Mouse (Mus musculus) lung, embryonic 14.5 days (tissue): Measurements from ENCODE around the gene Ly75. TPM values are rescaled to one million over a fixed set of nuclear protein-coding genes. Genes with fewer than 3 reads are reported as not detected.
A peak's percentile ranks its signal among the peaks of the same experiment; 100 is the strongest.

ENCODE experiments used
- ATAC-seq: fragments of 200-750 bp; cut with Nextera tagmentation; 2 replicates; pipeline ENCODE4 v1.8.0; 2017; ENCODE audit warnings: mild to moderate bottlenecking, moderate TSS enrichment, moderate library complexity; ENCODE audit not compliant: insufficient read depth
- DNase-seq: peaks from one replicate; pipeline ENCODE4 v3.0.0-alpha.2; 2015
- H3K27ac ChIP-seq: fragments of 300-500 bp; sonication (generic); 2 replicates; pipeline ENCODE4 v1.5.1; 2014; ENCODE audit warnings: low read depth, mild to moderate bottlenecking, moderate library complexity
- H3K27me3 ChIP-seq: fragments of 300-500 bp; sonication (generic); 2 replicates; pipeline ENCODE4 v1.6.1; 2014; ENCODE audit warnings: low read length, control low read depth; ENCODE audit not compliant: insufficient read depth
- H3K36me3 ChIP-seq: fragments of 300-500 bp; sonication (generic); 2 replicates; pipeline ENCODE4 v1.6.1; 2014; ENCODE audit warnings: control low read depth; ENCODE audit not compliant: insufficient read depth
- H3K4me1 ChIP-seq: fragments of 300-500 bp; sonication (generic); 2 replicates; pipeline ENCODE4 v1.6.1; 2014; ENCODE audit warnings: antibody characterized with exemption, control low read depth; ENCODE audit not compliant: insufficient read depth
- H3K4me2 ChIP-seq: fragments of 300-500 bp; sonication (generic); 2 replicates; pipeline ENCODE4 v1.6.1; 2014; ENCODE audit warnings: mild to moderate bottlenecking
- H3K4me3 ChIP-seq: fragments of 300-500 bp; sonication (generic); 2 replicates; pipeline ENCODE4 v1.5.1; 2014; ENCODE audit warnings: low read depth, low read length
- H3K9ac ChIP-seq: fragments of 300-500 bp; sonication (generic); 2 replicates; pipeline ENCODE4 v1.6.1; 2014
- H3K9me3 ChIP-seq: fragments of 300-500 bp; sonication (generic); 2 replicates; pipeline ENCODE4 v1.6.1; 2016; ENCODE audit warnings: low read depth, low read length, control low read depth
- CTCF ChIP-seq: IDR thresholded peaks from 2 replicates; pipeline ENCODE4 v1.5.1; 2016; ENCODE audit warnings: antibody characterized with exemption, low read depth
- WGBS: fragments of 180-500 bp; shearing (Covaris S2); extraction: QIAGEN DNeasy Blood & Tissue Kit; methylation state at CpG from one replicate; pipeline ENCODE4 v1.1.7; 2014; 5-methylcytosine and 5-hydroxymethylcytosine counted together
- polyA plus RNA-seq: library from polyadenylated mRNA; unstranded; fragments of >200 nt; fragmentation: Nextera tagmentation; extraction: Ambion mirVana; gene quantifications from 2 replicates; pipeline ENCODE4 v1.2.1, GENCODE M21; 2014

The Ly75 gene
- polyA plus RNA-seq: 3.4 and 3.8 TPM in 2 replicates

DNA sequence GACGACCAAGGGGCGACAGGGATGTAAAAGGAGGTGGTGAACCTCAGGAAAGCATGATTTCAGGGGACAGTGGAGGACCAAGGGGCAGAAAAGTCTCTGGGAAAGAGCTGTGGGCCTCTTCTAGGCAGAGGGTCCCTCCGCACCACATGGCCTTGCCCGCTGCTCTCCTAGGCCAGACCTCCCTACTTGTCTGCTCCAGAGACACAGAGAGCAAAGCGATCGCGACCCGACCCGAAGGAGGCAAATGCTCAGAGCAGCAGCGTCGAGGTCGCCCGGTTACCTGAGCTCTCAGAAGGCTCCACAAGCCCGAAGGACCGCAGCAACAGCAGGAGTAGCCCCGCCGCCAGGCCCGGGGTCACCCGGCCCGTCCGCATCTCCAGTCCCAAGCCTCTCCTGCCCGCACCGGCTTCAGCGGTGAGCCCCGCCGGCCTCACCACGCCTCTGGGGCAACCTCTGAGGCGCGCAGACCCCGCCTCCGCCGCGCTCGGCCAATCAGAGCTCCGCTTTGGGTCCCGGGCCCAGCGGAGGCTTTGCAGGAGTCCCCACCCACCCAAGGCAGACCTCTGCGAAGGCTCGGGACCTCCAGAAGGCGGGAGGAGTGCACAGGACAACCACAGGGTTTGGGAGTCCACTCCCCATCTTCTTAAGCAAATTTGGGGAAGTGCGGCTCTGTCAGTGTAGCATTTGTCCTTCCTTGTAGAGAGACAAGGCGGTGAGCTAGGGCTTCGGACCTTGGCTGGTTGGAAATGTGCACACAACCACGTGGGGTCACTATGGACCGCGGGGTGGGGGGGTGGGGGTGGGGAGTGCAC, at the start of gene Ly75:
Gene Ly75, minus strand, starts transcription at position 446 of the 812 bp plus-strand sequence.
- WGBS: under 1% methylated on average over 46 of the region's 46 CpGs
- Histone ChIP-seq H3K9ac (peak within 1 kb of the TSS; percentile 58), H3K4me2 (peak within 1 kb of the TSS; percentile 81), H3K36me3 (no peaks in the 10 kb centered on the region), H3K9me3 (no peaks in the 10 kb centered on the region), H3K27ac (no peak within 1 kb of the TSS), H3K4me3 (peak within 1 kb of the TSS; percentile 58), H3K4me1 (peaks cover 6% of the 10 kb centered on the region; the same call in 1 of the 2 replicates), H3K27me3 (no peaks in the 10 kb centered on the region)
- DNase-seq: peak; percentile 95
- no peak for TF ChIP-seq CTCF
- peak; percentile 100 for ATAC-seq

- Histone ChIP-seq H3K36me3 (no peaks in the 10 kb centered on the region), H3K9ac (no peak overlapping the region), H3K9me3 (no peaks in the 10 kb centered on the region), H3K27ac (no peak overlapping the region), H3K4me3 (no peak overlapping the region), H3K4me1 (no peaks in the 10 kb centered on the region), H3K4me2 (no peak overlapping the region), H3K27me3 (no peaks in the 10 kb centered on the region)
- WGBS: 72% methylated on average over 8 of the region's 8 CpGs
- ATAC-seq (no peak), DNase-seq (no peak)
- no peak for TF ChIP-seq CTCF
Observed at GRCm38 (mm10) chr2:60430315-60431021, 47.4 kb upstream of the Ly75 start.

DNA sequence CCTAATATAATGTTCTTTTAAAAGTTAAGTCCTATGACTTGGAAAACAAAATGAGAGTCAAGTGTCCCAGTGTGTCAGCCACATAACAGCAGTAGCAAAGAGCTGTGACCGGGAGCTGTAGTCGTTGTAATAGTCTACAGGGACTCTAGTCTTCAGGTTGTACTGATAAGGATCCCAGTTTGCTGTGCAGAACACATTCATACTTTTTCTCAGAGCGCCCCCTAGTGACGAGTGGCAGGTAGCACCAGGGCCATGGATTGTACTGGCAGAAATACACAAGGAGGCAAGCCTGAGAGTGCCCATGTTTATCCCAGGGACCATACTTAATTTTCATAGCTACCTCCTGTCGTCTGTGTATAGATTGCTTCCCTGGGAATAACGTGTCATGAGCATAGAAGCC, 35.0 kb upstream of the Ly75 start:
- H3K9ac ChIP-seq: no peak overlapping the region
- TF ChIP-seq CTCF: peak; percentile 88
- WGBS: 1% methylated on average over 6 of the region's 6 CpGs
- no peaks in the 10 kb centered on the region for H3K4me1 ChIP-seq
- H3K4me3 ChIP-seq: no peak overlapping the region
- H3K9me3 ChIP-seq: no peaks in the 10 kb centered on the region
- H3K36me3 ChIP-seq: no peaks in the 10 kb centered on the region
- peak; percentile 47 for ATAC-seq
- no peak overlapping the region for H3K27ac ChIP-seq
- peak; percentile 89 for DNase-seq
- H3K4me2 ChIP-seq: no peak overlapping the region
- no peaks in the 10 kb centered on the region for H3K27me3 ChIP-seq

GRCm38 (mm10) chr2:60414334-60414733, 31.2 kb upstream of the Ly75 start:
- H3K36me3 ChIP-seq: no peaks in the 10 kb centered on the region
- no peak overlapping the region for H3K27ac ChIP-seq
- H3K4me1 ChIP-seq: no peaks in the 10 kb centered on the region
- ATAC-seq (0 out of 2 replicates have a peak, but pooled peaks have one; percentile 31), DNase-seq (peak; percentile 9)
- no peaks in the 10 kb centered on the region for H3K9me3 ChIP-seq
- H3K27me3 ChIP-seq: no peaks in the 10 kb centered on the region
- WGBS: 54% methylated on average over 8 of the region's 8 CpGs
- no peak overlapping the region for H3K4me2 ChIP-seq
- H3K9ac ChIP-seq: no peak overlapping the region
- no peak overlapping the region for H3K4me3 ChIP-seq
- TF ChIP-seq CTCF: no peak

DNA sequence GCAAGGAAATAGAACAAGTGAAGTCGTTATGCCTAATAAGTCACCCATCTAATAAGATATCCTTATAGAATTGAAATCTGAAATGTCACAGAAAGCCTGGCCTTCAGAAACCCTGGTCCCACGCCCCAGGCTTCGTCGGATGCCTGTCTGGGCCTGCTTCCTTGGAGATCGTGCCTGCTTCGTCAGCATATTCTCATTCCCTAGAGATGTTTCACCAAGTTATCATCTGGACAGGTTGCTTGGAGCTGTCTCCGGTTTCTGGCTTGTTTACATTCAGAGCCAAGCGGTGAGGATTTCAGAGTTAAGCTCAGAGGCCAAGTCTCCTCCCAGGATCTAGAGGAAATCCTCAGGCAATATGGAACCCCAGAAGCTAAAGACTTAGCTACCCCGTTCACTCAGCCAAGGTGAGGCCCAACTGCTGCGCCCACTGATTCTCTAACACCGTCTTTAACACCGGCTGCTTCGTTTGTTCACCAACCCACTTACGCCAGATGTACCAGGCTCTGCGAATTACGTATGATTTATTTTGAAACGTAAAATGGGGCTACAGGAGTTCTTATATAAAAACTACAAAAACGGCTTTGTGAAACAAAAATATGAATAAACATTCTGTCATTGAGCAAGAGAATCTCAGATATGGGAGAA, 30.0 kb upstream of the Ly75 start:
- H3K4me2 ChIP-seq: no peak overlapping the region
- H3K9me3 ChIP-seq: no peaks in the 10 kb centered on the region
- no peak overlapping the region for H3K9ac ChIP-seq
- H3K27me3 ChIP-seq: no peaks in the 10 kb centered on the region
- no peak for DNase-seq
- ATAC-seq: no peak
- WGBS: 57% methylated on average over 18 of the region's 18 CpGs
- no peak overlapping the region for H3K27ac ChIP-seq
- H3K4me3 ChIP-seq: no peak overlapping the region
- no peak for TF ChIP-seq CTCF
- no peaks in the 10 kb centered on the region for H3K4me1 ChIP-seq
- no peaks in the 10 kb centered on the region for H3K36me3 ChIP-seq

DNA sequence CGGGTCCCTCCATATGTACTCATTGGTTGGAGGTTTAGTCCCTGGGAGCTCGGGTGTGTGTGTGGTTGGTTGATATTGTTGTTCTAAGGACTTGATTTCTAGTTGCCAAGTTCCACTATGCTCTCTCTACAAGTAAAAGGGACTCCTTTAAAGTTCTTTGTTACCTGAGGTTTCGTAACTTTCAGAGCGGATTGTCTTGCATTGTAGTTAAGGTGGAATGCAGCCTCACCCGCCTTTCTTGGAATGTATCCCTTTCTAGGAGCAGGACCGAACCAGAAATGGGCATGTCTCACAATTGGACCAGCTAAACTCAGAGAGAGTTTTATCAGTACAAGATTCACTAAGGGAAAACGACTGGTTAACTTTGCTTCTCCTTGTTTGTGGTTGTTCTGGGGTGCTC, 28.1 kb upstream of the Ly75 start:
- Histone ChIP-seq H3K27ac (no peak overlapping the region), H3K4me3 (no peak overlapping the region), H3K27me3 (no peaks in the 10 kb centered on the region), H3K4me2 (no peak overlapping the region), H3K9me3 (no peaks in the 10 kb centered on the region), H3K36me3 (no peaks in the 10 kb centered on the region), H3K9ac (no peak overlapping the region), H3K4me1 (no peaks in the 10 kb centered on the region)
- ATAC-seq (no peak), DNase-seq (no peak)
- TF ChIP-seq CTCF: no peak
- 68% methylated on average over 7 of the region's 7 CpGs for WGBS
